Mouse (Mus musculus): ENCODE data around the gene Col5a1. TPM values are rescaled to one million over a fixed set of nuclear protein-coding genes. Genes with fewer than 3 reads are reported as not detected.

Col5a1 gene
- polyA plus RNA-seq, 1 experiment from 2014 or later, result 39.5 TPM

GRCm38 (mm10) chr2:27887461-27888264 is 1.4 kb downstream of the Col5a1 start:
- no peaks in the 10 kb centered on the region for H3K9me3 ChIP-seq (ENCODE audit: control insufficient read depth)
- 30% methylated on average over 11 of the region's 11 CpGs for WGBS
- H3K4me1 ChIP-seq (replicated peaks; ENCODE audit: control insufficient read depth, insufficient read depth, low read length), result no peaks in the 10 kb centered on the region
- peak overlapping the region; percentile 77 for H3K27ac ChIP-seq (ENCODE audit: low read depth, low read length)
- no peak for TF ChIP-seq CTCF (IDR thresholded peaks at IDR 0.05; ENCODE audit: low read depth)
- H3K9ac ChIP-seq (ENCODE audit: low read depth, low read length), result peak overlapping the region; percentile 71
- H3K4me2 ChIP-seq (replicated peaks; ENCODE audit: low read depth), result peak overlapping the region; percentile 90
- peaks cover 5% of the 10 kb centered on the region; the same call in 1 of the 2 replicates for H3K36me3 ChIP-seq (ENCODE audit: control insufficient read depth, insufficient read depth)
- H3K4me3 ChIP-seq (ENCODE audit: low read depth, low read length), result peak overlapping the region; percentile 61
- peaks cover 24% of the 10 kb centered on the region for H3K27me3 ChIP-seq (replicated peaks; ENCODE audit: control insufficient read depth, insufficient read depth, low read length)
- ATAC-seq, result no peak

- Histone ChIP-seq H3K4me1 (replicated peaks; ENCODE audit: control insufficient read depth, insufficient read depth, low read length) (no peaks in the 10 kb centered on the region), H3K27ac (ENCODE audit: low read depth, low read length) (peak overlapping the region; percentile 21; the same call in 1 of the 2 replicates), H3K9me3 (ENCODE audit: control insufficient read depth) (no peaks in the 10 kb centered on the region), H3K9ac (ENCODE audit: low read depth, low read length) (0 out of 2 replicates have a peak overlapping the region, but pooled peaks have one; percentile 71), H3K27me3 (replicated peaks; ENCODE audit: control insufficient read depth, insufficient read depth, low read length) (peaks cover 24% of the 10 kb centered on the region), H3K4me2 (replicated peaks; ENCODE audit: low read depth) (peak overlapping the region; percentile 90), H3K4me3 (ENCODE audit: low read depth, low read length) (peak overlapping the region; percentile 61), H3K36me3 (ENCODE audit: control insufficient read depth, insufficient read depth) (peaks cover 5% of the 10 kb centered on the region; the same call in 1 of the 2 replicates)
- TF ChIP-seq CTCF (IDR thresholded peaks at IDR 0.05; ENCODE audit: low read depth), result no peak
- ATAC-seq, result no peak
- 26% methylated on average over 10 of the region's 10 CpGs for WGBS
Observed at GRCm38 (mm10) chr2:27888603-27889545, 2.6 kb downstream of the Col5a1 start.

- Histone ChIP-seq H3K9ac (ENCODE audit: low read depth, low read length) (no peak overlapping the region), H3K4me1 (replicated peaks; ENCODE audit: control insufficient read depth, insufficient read depth, low read length) (no peaks in the 10 kb centered on the region), H3K27me3 (replicated peaks; ENCODE audit: control insufficient read depth, insufficient read depth, low read length) (peaks cover 14% of the 10 kb centered on the region), H3K9me3 (ENCODE audit: control insufficient read depth) (no peaks in the 10 kb centered on the region), H3K36me3 (ENCODE audit: control insufficient read depth, insufficient read depth) (peaks cover 5% of the 10 kb centered on the region; the same call in 1 of the 2 replicates), H3K4me2 (replicated peaks; ENCODE audit: low read depth) (no peak overlapping the region), H3K27ac (ENCODE audit: low read depth, low read length) (no peak overlapping the region), H3K4me3 (ENCODE audit: low read depth, low read length) (no peak overlapping the region)
- no peak for ATAC-seq
- WGBS, result 88% methylated on average over 7 of the region's 7 CpGs
- TF ChIP-seq CTCF (IDR thresholded peaks at IDR 0.05; ENCODE audit: low read depth), result no peak
Observed at GRCm38 (mm10) chr2:27891922-27892541, 5.8 kb downstream of the Col5a1 start.

GRCm38 (mm10) chr2:27893015-27893414 is 6.8 kb downstream of the Col5a1 start:
- H3K27me3 ChIP-seq (replicated peaks; ENCODE audit: control insufficient read depth, insufficient read depth, low read length), result peaks cover 6% of the 10 kb centered on the region; the same call in 1 of the 2 replicates
- no peaks in the 10 kb centered on the region for H3K9me3 ChIP-seq (ENCODE audit: control insufficient read depth)
- no peak overlapping the region for H3K4me3 ChIP-seq (ENCODE audit: low read depth, low read length)
- TF ChIP-seq CTCF (IDR thresholded peaks at IDR 0.05; ENCODE audit: low read depth), result no peak
- WGBS, result 91% methylated on average over 12 of the region's 12 CpGs
- H3K4me2 ChIP-seq (replicated peaks; ENCODE audit: low read depth), result no peak overlapping the region
- no peak overlapping the region for H3K27ac ChIP-seq (ENCODE audit: low read depth, low read length)
- no peak for ATAC-seq
- H3K4me1 ChIP-seq (replicated peaks; ENCODE audit: control insufficient read depth, insufficient read depth, low read length), result no peaks in the 10 kb centered on the region
- no peak overlapping the region for H3K9ac ChIP-seq (ENCODE audit: low read depth, low read length)
- peaks cover 5% of the 10 kb centered on the region; the same call in 1 of the 2 replicates for H3K36me3 ChIP-seq (ENCODE audit: control insufficient read depth, insufficient read depth)

- Histone ChIP-seq H3K9ac (ENCODE audit: low read depth, low read length) (no peak overlapping the region), H3K4me1 (replicated peaks; ENCODE audit: control insufficient read depth, insufficient read depth, low read length) (no peaks in the 10 kb centered on the region), H3K27ac (ENCODE audit: low read depth, low read length) (no peak overlapping the region), H3K4me2 (replicated peaks; ENCODE audit: low read depth) (no peak overlapping the region), H3K4me3 (ENCODE audit: low read depth, low read length) (no peak overlapping the region), H3K36me3 (ENCODE audit: control insufficient read depth, insufficient read depth) (peaks cover 5% of the 10 kb centered on the region; the same call in 1 of the 2 replicates), H3K9me3 (ENCODE audit: control insufficient read depth) (no peaks in the 10 kb centered on the region), H3K27me3 (replicated peaks; ENCODE audit: control insufficient read depth, insufficient read depth, low read length) (no peaks in the 10 kb centered on the region)
- no peak for ATAC-seq
- WGBS, result 80% methylated on average over 5 of the region's 5 CpGs
- no peak for TF ChIP-seq CTCF (IDR thresholded peaks at IDR 0.05; ENCODE audit: low read depth)
Observed at GRCm38 (mm10) chr2:27894986-27895385, 8.8 kb downstream of the Col5a1 start.

All from intestine, postnatal 0 days (tissue).